Mouse (Mus musculus) testis, adult 2 months (tissue): ENCODE data around the gene Chchd6. TPM values are rescaled to one million over a fixed set of nuclear protein-coding genes. Genes with fewer than 3 reads are reported as not detected.

ENCODE experiments used
- H3K27ac ChIP-seq: fragments of 200-500 bp; 2 replicates; pipeline ENCODE4 v1.5.1; 2012; ENCODE audit warnings: low read depth, low read length; ENCODE audit not compliant: control insufficient read depth, insufficient read depth
- H3K27me3 ChIP-seq: fragments of 200-500 bp; 2 replicates; pipeline ENCODE4 v1.6.1; 2012; ENCODE audit warnings: mild to moderate bottlenecking, low read length, moderate library complexity; ENCODE audit not compliant: control insufficient read depth, insufficient read depth
- H3K36me3 ChIP-seq: fragments of 200-500 bp; 2 replicates; pipeline ENCODE4 v1.6.1; 2012; ENCODE audit warnings: mild to moderate bottlenecking, low read length; ENCODE audit not compliant: control insufficient read depth, insufficient read depth
- H3K4me1 ChIP-seq: fragments of 200-500 bp; 2 replicates; pipeline ENCODE4 v1.6.1; 2012; ENCODE audit warnings: low read length; ENCODE audit not compliant: control insufficient read depth, insufficient read depth
- H3K4me3 ChIP-seq: fragments of 200-500 bp; 2 replicates; pipeline ENCODE4 v1.5.1; 2012; ENCODE audit warnings: low read depth, mild to moderate bottlenecking, low read length, moderate library complexity, mixed read lengths; ENCODE audit not compliant: control insufficient read depth
- CTCF ChIP-seq: fragments of 200-500 bp; IDR thresholded peaks from 2 replicates; pipeline ENCODE4 v1.5.1; 2012; ENCODE audit warnings: low read depth, mild to moderate bottlenecking, inconsistent platforms, low read length, moderate library complexity; ENCODE audit not compliant: control insufficient read depth, insufficient read depth, insufficient replicate concordance
- POLR2A ChIP-seq: fragments of 200-500 bp; IDR thresholded peaks from 2 replicates; pipeline ENCODE4 v1.6.1; 2012; ENCODE audit warnings: low read depth, mild to moderate bottlenecking, inconsistent platforms, low read length, moderate library complexity; ENCODE audit not compliant: control insufficient read depth
- polyA plus RNA-seq: library from polyadenylated mRNA; depleted of rRNA; stranded (reverse); fragments of >200 nt; gene quantifications from 2 replicates; pipeline ENCODE4 v1.2.3, GENCODE M21; 2012

Chchd6 gene
- polyA plus RNA-seq, 1 experiment: 783 TPM

DNA sequence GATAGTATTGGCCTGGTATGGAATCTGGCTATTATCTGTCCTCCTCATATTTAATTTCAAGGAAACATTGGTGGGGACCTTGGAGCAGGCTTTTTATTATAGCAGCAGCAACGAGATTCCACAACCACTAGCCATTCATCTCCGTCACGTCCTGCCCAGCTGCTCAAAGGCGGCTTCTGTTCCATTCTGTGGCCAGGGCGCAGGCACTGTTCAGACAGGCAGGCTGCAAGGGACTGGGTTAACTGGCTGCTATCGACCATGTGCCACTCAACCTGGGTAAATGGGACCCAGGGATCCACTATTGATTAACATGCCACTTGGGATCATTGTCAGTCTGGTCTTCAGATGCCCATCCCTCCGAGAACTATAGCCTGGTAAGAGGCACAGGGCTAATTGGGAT, 205.7 kb downstream of the Chchd6 start:
- Histone ChIP-seq H3K36me3 (no peaks in the 10 kb centered on the region), H3K4me1 (no peaks in the 10 kb centered on the region), H3K27ac (no peak overlapping the region), H3K27me3 (no peaks in the 10 kb centered on the region), H3K4me3 (no peak overlapping the region)
- TF ChIP-seq POLR2A (no peak), CTCF (no peak)

GRCm38 (mm10) chr6:89386956-89387355, 208.5 kb downstream of the Chchd6 start:
- H3K4me1 ChIP-seq: no peaks in the 10 kb centered on the region
- no peak overlapping the region for H3K4me3 ChIP-seq
- H3K36me3 ChIP-seq: no peaks in the 10 kb centered on the region
- TF ChIP-seq POLR2A: no peak
- no peak for TF ChIP-seq CTCF
- no peak overlapping the region for H3K27ac ChIP-seq
- no peaks in the 10 kb centered on the region for H3K27me3 ChIP-seq

DNA sequence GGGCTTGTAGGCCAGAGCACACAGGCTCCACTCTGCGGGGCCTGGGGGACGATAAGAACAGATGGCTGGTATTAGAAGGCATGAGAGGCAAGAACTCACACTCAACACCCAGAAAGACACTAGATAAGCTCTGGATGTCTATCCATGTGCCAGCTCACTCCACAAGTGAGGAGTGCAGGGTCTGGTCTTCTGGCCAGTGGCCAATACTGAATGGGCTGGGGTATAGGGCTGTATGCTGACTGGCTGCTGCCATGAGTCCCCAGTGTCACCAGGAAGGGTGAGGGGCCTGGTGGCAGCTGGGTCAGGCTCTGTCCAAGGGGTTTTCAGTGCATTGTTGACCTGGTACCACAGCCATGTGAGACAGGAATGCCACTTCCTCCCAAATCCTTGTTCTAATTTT, 210.8 kb downstream of the Chchd6 start:
- no peaks in the 10 kb centered on the region for H3K36me3 ChIP-seq
- no peaks in the 10 kb centered on the region for H3K4me1 ChIP-seq
- H3K27me3 ChIP-seq: no peaks in the 10 kb centered on the region
- no peak overlapping the region for H3K27ac ChIP-seq
- no peak for TF ChIP-seq POLR2A
- no peak for TF ChIP-seq CTCF
- H3K4me3 ChIP-seq: no peak overlapping the region

DNA sequence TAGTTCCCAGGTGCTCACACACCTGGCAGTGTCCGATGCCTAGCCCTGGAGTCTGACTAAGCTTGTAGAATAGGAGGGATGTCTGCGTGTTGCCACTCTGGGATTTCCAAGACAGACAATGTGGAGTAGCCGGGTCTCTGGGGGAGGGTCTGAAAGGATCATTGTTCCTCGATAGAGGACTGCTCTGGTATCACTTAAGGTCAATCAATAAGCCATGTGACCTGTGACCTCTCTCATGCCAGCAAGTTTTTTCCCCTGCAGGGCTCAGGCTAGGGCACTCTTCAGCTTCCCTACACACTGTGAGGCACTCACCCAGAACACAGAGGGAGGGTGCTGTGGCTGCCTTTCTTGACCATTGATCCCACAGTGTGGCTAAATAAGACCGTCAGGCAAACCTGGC, 213.6 kb downstream of the Chchd6 start:
- no peak for TF ChIP-seq CTCF
- no peak for TF ChIP-seq POLR2A
- Histone ChIP-seq H3K4me3 (no peak overlapping the region), H3K36me3 (no peaks in the 10 kb centered on the region), H3K27me3 (no peaks in the 10 kb centered on the region), H3K4me1 (no peaks in the 10 kb centered on the region), H3K27ac (no peak overlapping the region)

DNA sequence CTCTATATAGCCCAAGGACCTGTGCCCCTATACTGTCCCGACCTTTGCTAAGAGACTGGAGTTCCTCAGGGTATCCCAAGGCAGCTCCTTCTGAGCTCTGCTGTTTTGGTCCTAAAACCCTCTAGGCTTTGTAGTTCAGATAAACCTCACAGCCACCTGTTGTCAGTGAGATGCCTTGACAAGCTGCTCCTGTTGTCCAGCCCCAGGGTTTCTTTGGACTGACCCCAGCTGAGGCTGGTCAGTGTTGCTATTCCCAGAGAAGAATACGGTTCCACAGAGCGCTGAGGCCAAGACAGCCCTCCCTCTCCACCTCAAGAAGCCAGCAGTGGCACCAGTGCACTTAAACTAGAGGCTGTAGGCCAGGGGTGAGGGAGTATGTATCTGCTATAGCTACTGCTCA, 214.3 kb downstream of the Chchd6 start:
- Histone ChIP-seq H3K4me3 (no peak overlapping the region), H3K27me3 (no peaks in the 10 kb centered on the region), H3K4me1 (no peaks in the 10 kb centered on the region), H3K27ac (no peak overlapping the region), H3K36me3 (no peaks in the 10 kb centered on the region)
- TF ChIP-seq POLR2A (no peak), CTCF (no peak)

- Histone ChIP-seq H3K4me1 (no peaks in the 10 kb centered on the region), H3K36me3 (no peaks in the 10 kb centered on the region), H3K27me3 (no peaks in the 10 kb centered on the region), H3K4me3 (no peak overlapping the region), H3K27ac (no peak overlapping the region)
- no peak for TF ChIP-seq POLR2A
Observed at GRCm38 (mm10) chr6:89380751-89381150, 214.7 kb downstream of the Chchd6 start.

- no peak overlapping the region for H3K27ac ChIP-seq
- H3K36me3 ChIP-seq: no peaks in the 10 kb centered on the region
- no peaks in the 10 kb centered on the region for H3K27me3 ChIP-seq
- H3K4me3 ChIP-seq: no peak overlapping the region
- no peaks in the 10 kb centered on the region for H3K4me1 ChIP-seq
- TF ChIP-seq POLR2A (no peak), CTCF (no peak)
Observed at GRCm38 (mm10) chr6:89378264-89378663, 217.2 kb downstream of the Chchd6 start.

DNA sequence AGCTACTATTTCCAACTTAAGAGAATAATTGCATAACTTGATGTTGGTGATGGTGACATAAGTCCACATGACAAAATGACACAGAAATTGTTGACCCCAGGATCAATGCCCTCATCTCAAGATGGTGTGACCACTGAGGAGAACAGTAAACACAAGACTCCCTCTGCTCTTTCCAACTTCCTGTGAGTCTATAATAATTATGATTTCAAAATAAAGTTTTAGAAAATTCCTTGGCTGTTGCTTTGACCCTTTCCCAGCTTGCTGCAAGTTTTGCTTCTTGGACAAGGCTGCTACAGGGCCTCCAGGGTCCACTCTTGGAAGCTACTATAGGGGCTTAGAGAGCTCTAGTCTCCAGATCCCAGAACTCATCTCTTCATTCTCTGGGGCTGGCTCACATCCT, 226.6 kb downstream of the Chchd6 start:
- no peak for TF ChIP-seq CTCF
- no peak for TF ChIP-seq POLR2A
- no peak overlapping the region for H3K27ac ChIP-seq
- no peak overlapping the region for H3K4me3 ChIP-seq
- no peaks in the 10 kb centered on the region for H3K27me3 ChIP-seq
- H3K4me1 ChIP-seq: no peaks in the 10 kb centered on the region
- H3K36me3 ChIP-seq: no peaks in the 10 kb centered on the region
